Mouse (Mus musculus): Measurements from ENCODE around the gene Unc79. TPM values are rescaled to one million over a fixed set of nuclear protein-coding genes. Genes with fewer than 3 reads are reported as not detected.

Gene Unc79
- total and polyA plus RNA-seq, 2 experiments from 2014 or later: 0.07 TPM; not detected in 1

DNA sequence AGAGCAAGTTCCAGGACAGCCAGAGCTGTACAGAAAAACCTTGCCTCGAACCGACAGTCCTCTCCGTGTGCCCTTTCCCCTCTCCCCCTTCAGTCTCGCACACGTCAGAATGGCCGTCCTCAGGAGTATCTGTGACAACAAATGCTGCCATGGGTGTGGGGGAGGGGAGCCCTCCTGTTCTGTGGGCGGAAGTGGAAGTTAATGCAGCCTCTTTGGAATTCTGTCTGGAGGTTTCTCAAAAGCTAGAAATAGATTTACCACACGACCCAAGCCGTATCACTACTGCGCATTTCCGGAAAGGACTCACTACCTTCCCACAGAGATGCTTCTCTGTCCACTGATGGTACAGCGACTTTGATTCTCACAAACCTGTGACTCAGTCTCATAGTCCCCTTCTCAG, 120.9 kb downstream of the Unc79 start:
- DNase-seq (ENCODE audit: low spot score) (no peak), ATAC-seq (ENCODE audit: insufficient read depth, low read depth) (no peak)
- Histone ChIP-seq H3K36me3 (replicated peaks; ENCODE audit: control insufficient read depth, insufficient read depth, low read length) (no peaks in the 10 kb centered on the region), H3K4me2 (ENCODE audit: low read depth, low read length) (no peak overlapping the region), H3K27ac (ENCODE audit: low read depth) (no peak overlapping the region), H3K27me3 (ENCODE audit: control insufficient read depth, insufficient read depth, low read length) (no peaks in the 10 kb centered on the region), H3K4me1 (ENCODE audit: control insufficient read depth, insufficient read depth) (no peaks in the 10 kb centered on the region), H3K4me3 (ENCODE audit: low read depth, low read length) (no peak overlapping the region), H3K9ac (replicated peaks; ENCODE audit: low read depth, low read length) (no peak overlapping the region), H3K9me3 (replicated peaks; ENCODE audit: control insufficient read depth, low read length) (peaks cover 4% of the 10 kb centered on the region; the same call in 1 of the 2 replicates)
- 42% methylated on average over 12 of the region's 12 CpGs for WGBS
- TF ChIP-seq EP300 (IDR thresholded peaks at IDR 0.05; ENCODE audit: low read depth) (no peak), CTCF (IDR thresholded peaks at IDR 0.05; ENCODE audit: low read depth) (no peak)

DNA sequence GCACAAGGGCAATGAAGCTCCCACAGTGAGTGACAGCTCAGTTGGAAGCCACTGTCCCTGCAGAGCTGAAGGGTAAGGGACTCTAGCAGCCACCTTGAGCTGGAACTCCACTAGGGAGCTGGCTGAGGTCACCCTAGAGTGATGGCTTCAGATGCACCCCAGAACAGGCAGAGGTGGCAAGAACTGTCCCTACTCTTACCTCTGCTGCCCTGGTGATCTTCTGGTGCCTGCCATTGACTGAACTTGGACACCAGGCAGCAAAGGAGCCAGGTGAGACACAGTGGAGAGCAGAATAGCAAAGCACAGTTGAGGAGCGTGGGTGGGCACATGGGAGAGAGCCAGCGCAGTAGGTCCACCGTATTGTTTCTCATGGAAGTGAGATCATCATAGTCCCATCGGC, 125.3 kb downstream of the Unc79 start:
- no peaks in the 10 kb centered on the region for H3K9me3 ChIP-seq (replicated peaks; ENCODE audit: control insufficient read depth, low read length)
- TF ChIP-seq EP300 (IDR thresholded peaks at IDR 0.05; ENCODE audit: low read depth) (no peak), CTCF (IDR thresholded peaks at IDR 0.05; ENCODE audit: low read depth) (no peak)
- H3K4me3 ChIP-seq (ENCODE audit: low read depth, low read length): no peak overlapping the region
- WGBS: 85% methylated on average over 4 of the region's 4 CpGs
- no peaks in the 10 kb centered on the region for H3K36me3 ChIP-seq (replicated peaks; ENCODE audit: control insufficient read depth, insufficient read depth, low read length)
- no peak overlapping the region for H3K4me2 ChIP-seq (ENCODE audit: low read depth, low read length)
- H3K4me1 ChIP-seq (ENCODE audit: control insufficient read depth, insufficient read depth): no peaks in the 10 kb centered on the region
- DNase-seq (ENCODE audit: low spot score) (no peak), ATAC-seq (ENCODE audit: insufficient read depth, low read depth) (no peak)
- H3K27me3 ChIP-seq (ENCODE audit: control insufficient read depth, insufficient read depth, low read length): no peaks in the 10 kb centered on the region
- H3K27ac ChIP-seq (ENCODE audit: low read depth): no peak overlapping the region
- no peak overlapping the region for H3K9ac ChIP-seq (replicated peaks; ENCODE audit: low read depth, low read length)

DNA sequence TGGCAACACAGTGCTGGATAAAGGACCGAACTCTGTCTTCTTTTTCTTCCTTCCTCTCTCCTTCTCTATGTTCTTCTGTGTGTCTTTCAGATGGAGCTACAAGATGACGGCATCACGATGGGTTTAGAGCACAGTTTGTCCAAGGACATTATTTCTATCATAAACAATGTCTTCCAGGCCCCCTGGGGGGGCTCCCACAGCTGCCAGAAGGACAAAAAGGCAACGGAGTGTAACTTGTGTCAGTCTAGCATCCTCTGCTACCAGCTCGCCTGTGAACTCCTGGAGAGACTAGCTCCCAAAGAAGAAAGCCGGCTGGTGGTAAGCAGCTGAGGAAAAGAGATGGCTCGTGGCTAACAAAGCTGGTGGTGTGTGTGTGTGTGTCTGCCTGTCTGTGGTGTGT, 130.1 kb downstream of the Unc79 start:
- no peak overlapping the region for H3K4me2 ChIP-seq (ENCODE audit: low read depth, low read length)
- 58% methylated on average over 7 of the region's 7 CpGs for WGBS
- H3K27ac ChIP-seq (ENCODE audit: low read depth): no peak overlapping the region
- H3K9me3 ChIP-seq (replicated peaks; ENCODE audit: control insufficient read depth, low read length): no peaks in the 10 kb centered on the region
- no peak overlapping the region for H3K4me3 ChIP-seq (ENCODE audit: low read depth, low read length)
- no peak overlapping the region for H3K9ac ChIP-seq (replicated peaks; ENCODE audit: low read depth, low read length)
- no peaks in the 10 kb centered on the region for H3K4me1 ChIP-seq (ENCODE audit: control insufficient read depth, insufficient read depth)
- TF ChIP-seq EP300 (IDR thresholded peaks at IDR 0.05; ENCODE audit: low read depth) (no peak), CTCF (IDR thresholded peaks at IDR 0.05; ENCODE audit: low read depth) (no peak)
- ATAC-seq (ENCODE audit: insufficient read depth, low read depth): no peak
- DNase-seq (ENCODE audit: low spot score): no peak
- no peaks in the 10 kb centered on the region for H3K36me3 ChIP-seq (replicated peaks; ENCODE audit: control insufficient read depth, insufficient read depth, low read length)
- no peaks in the 10 kb centered on the region for H3K27me3 ChIP-seq (ENCODE audit: control insufficient read depth, insufficient read depth, low read length)

DNA sequence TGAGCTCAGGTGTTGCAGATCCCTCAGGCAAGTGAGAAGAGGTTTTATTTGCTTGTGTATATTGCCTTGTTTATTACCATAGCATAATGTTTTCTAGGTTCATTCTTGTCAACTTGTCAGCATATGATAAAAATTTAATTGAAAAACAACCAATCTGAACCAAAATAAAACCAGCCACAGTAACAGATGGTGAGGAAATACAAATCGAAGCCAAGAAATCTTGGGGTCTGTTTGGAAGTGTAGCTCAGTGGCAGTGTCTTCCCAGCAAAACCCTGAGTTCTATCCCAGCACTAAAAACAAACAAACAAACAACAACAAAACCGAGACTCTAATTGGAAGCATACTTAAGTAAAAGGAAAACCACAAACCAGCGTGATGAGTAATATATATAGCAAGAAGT, 131.4 kb downstream of the Unc79 start:
- Histone ChIP-seq H3K9me3 (replicated peaks; ENCODE audit: control insufficient read depth, low read length) (no peaks in the 10 kb centered on the region), H3K27ac (ENCODE audit: low read depth) (no peak overlapping the region), H3K9ac (replicated peaks; ENCODE audit: low read depth, low read length) (no peak overlapping the region), H3K4me3 (ENCODE audit: low read depth, low read length) (no peak overlapping the region), H3K4me2 (ENCODE audit: low read depth, low read length) (no peak overlapping the region), H3K27me3 (ENCODE audit: control insufficient read depth, insufficient read depth, low read length) (no peaks in the 10 kb centered on the region), H3K36me3 (replicated peaks; ENCODE audit: control insufficient read depth, insufficient read depth, low read length) (no peaks in the 10 kb centered on the region), H3K4me1 (ENCODE audit: control insufficient read depth, insufficient read depth) (no peaks in the 10 kb centered on the region)
- TF ChIP-seq CTCF (IDR thresholded peaks at IDR 0.05; ENCODE audit: low read depth): no peak
- no peak for TF ChIP-seq EP300 (IDR thresholded peaks at IDR 0.05; ENCODE audit: low read depth)
- no peak for ATAC-seq (ENCODE audit: insufficient read depth, low read depth)
- no peak for DNase-seq (ENCODE audit: low spot score)
- WGBS: 57% methylated on average over 3 of the region's 3 CpGs

DNA sequence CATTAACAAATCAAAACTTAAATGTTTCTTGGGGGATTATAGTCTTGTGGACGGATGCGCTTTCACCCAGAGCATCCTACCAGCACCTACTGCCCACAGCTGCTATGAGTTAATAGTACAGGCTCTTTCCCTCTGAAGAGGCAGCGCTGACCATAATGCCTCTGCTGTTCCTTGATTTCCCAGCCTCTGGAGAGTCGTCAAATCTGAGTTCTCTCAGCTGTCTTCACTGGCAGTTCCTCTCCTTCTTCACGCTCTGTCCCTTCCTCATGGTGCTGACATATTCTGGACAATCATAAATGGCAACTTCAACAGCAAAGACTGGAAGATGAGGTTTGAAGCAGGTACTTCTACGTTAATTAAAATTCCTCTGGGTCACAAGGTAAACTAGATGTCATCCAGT, 143.2 kb downstream of the Unc79 start:
- Histone ChIP-seq H3K9me3 (replicated peaks; ENCODE audit: control insufficient read depth, low read length) (no peaks in the 10 kb centered on the region), H3K4me2 (ENCODE audit: low read depth, low read length) (no peak overlapping the region), H3K27me3 (ENCODE audit: control insufficient read depth, insufficient read depth, low read length) (0 out of 2 replicates have a peak, but pooled peaks cover 2% of the 10 kb centered on the region), H3K36me3 (replicated peaks; ENCODE audit: control insufficient read depth, insufficient read depth, low read length) (no peaks in the 10 kb centered on the region), H3K4me3 (ENCODE audit: low read depth, low read length) (no peak overlapping the region), H3K27ac (ENCODE audit: low read depth) (no peak overlapping the region), H3K9ac (replicated peaks; ENCODE audit: low read depth, low read length) (no peak overlapping the region), H3K4me1 (ENCODE audit: control insufficient read depth, insufficient read depth) (no peaks in the 10 kb centered on the region)
- DNase-seq (ENCODE audit: low spot score) (no peak), ATAC-seq (ENCODE audit: insufficient read depth, low read depth) (no peak)
- 55% methylated on average over 6 of the region's 6 CpGs for WGBS
- no peak for TF ChIP-seq CTCF (IDR thresholded peaks at IDR 0.05; ENCODE audit: low read depth)
- TF ChIP-seq EP300 (IDR thresholded peaks at IDR 0.05; ENCODE audit: low read depth): no peak

DNA sequence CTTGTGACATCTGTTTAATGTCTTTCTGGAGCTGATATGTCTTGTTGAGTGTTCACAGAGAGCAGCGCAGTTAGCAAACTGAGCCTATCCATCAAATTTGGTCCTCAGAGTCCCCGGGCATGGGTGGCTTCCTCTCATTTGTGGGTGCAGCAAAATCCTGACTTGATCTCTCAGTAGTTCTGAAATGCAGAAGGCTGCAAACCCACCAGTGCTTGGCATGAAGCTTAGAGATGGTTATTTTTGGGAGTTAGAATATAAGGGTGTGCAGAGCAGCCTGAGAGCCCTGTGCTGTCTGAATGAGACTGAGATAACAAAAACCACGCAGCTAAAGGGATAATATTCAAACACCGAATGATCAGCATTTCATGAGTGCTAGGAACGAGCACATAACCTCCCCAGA, 146.5 kb downstream of the Unc79 start:
- 0 out of 2 replicates have a peak, but pooled peaks cover 2% of the 10 kb centered on the region for H3K27me3 ChIP-seq (ENCODE audit: control insufficient read depth, insufficient read depth, low read length)
- no peaks in the 10 kb centered on the region for H3K36me3 ChIP-seq (replicated peaks; ENCODE audit: control insufficient read depth, insufficient read depth, low read length)
- ATAC-seq (ENCODE audit: insufficient read depth, low read depth) (no peak), DNase-seq (ENCODE audit: low spot score) (no peak)
- no peaks in the 10 kb centered on the region for H3K4me1 ChIP-seq (ENCODE audit: control insufficient read depth, insufficient read depth)
- no peaks in the 10 kb centered on the region for H3K9me3 ChIP-seq (replicated peaks; ENCODE audit: control insufficient read depth, low read length)
- H3K27ac ChIP-seq (ENCODE audit: low read depth): no peak overlapping the region
- no peak overlapping the region for H3K9ac ChIP-seq (replicated peaks; ENCODE audit: low read depth, low read length)
- H3K4me2 ChIP-seq (ENCODE audit: low read depth, low read length): no peak overlapping the region
- TF ChIP-seq EP300 (IDR thresholded peaks at IDR 0.05; ENCODE audit: low read depth): no peak
- no peak for TF ChIP-seq CTCF (IDR thresholded peaks at IDR 0.05; ENCODE audit: low read depth)
- WGBS: 24% methylated on average over 5 of the region's 5 CpGs
- H3K4me3 ChIP-seq (ENCODE audit: low read depth, low read length): no peak overlapping the region
